Comparison of ENCODE assay signal across 21 mouse cellular contexts in genomic region chr17:71009751-71010150, GRCm38 (mm10). TPM values are rescaled to one million over a fixed set of nuclear protein-coding genes. Genes with fewer than 3 reads are reported as not detected.
DNase-seq lines count a peak whose midpoint lies in the region; ATAC-seq lines count a peak whose summit lies in the region.
"Had no signal": no experiment of that assay in that cellular context is flagged by ENCODE, and none has a peak within 500 bp of the region (broad histone marks: within the 10 kb centered on the region; RNA-seq: fewer than 3 reads in every experiment).

No protein-coding gene starts in this region.

- H3K4me2 ChIP-seq in forebrain, embryonic 11.5 days (ENCODE audit: low read depth, low read length, severe bottlenecking) = no peak overlapping the region
- H3K4me2 ChIP-seq in forebrain, embryonic 15.5 days (replicated peaks) = no peak overlapping the region
- no peak overlapping the region for H3K4me2 ChIP-seq in midbrain, embryonic 11.5 days

- no peaks in the 10 kb centered on the region for H3K27me3 ChIP-seq in forebrain, embryonic 11.5 days (ENCODE audit: control insufficient read depth, insufficient read depth, low read length)
- H3K27me3 ChIP-seq in forebrain, embryonic 15.5 days = no peaks in the 10 kb centered on the region
- no peaks in the 10 kb centered on the region for H3K27me3 ChIP-seq in midbrain, embryonic 11.5 days (ENCODE audit: control insufficient read depth, insufficient read depth, low read length)
- H3K27me3 ChIP-seq in midbrain, embryonic 10.5 days (ENCODE audit: low read depth, poor library complexity, severe bottlenecking) = no peaks in the 10 kb centered on the region
- H3K27me3 ChIP-seq: CH12.LX, Patski had no signal

- no peak overlapping the region for H3K4me3 ChIP-seq in forebrain, embryonic 11.5 days (ENCODE audit: low read depth, low read length)
- H3K4me3 ChIP-seq in forebrain, embryonic 15.5 days = no peak overlapping the region
- H3K4me3 ChIP-seq in midbrain, embryonic 11.5 days (ENCODE audit: low read depth, low read length) = no peak overlapping the region
- H3K4me3 ChIP-seq in midbrain, embryonic 10.5 days = no peak overlapping the region

- no peak overlapping the region for H3K27ac ChIP-seq in forebrain, embryonic 11.5 days (ENCODE audit: low read depth, low read length)
- H3K27ac ChIP-seq in forebrain, embryonic 15.5 days (replicated peaks) = no peak overlapping the region
- no peak overlapping the region for H3K27ac ChIP-seq in midbrain, embryonic 11.5 days (ENCODE audit: low read depth, low read length)
- H3K27ac ChIP-seq in midbrain, embryonic 10.5 days (replicated peaks) = no peak overlapping the region

- no peaks in the 10 kb centered on the region for H3K36me3 ChIP-seq in forebrain, embryonic 11.5 days (ENCODE audit: control insufficient read depth, insufficient read depth, low read length)
- H3K36me3 ChIP-seq in forebrain, embryonic 15.5 days = no peaks in the 10 kb centered on the region
- H3K36me3 ChIP-seq in midbrain, embryonic 11.5 days (ENCODE audit: control insufficient read depth, insufficient read depth, low read length) = no peaks in the 10 kb centered on the region
- H3K36me3 ChIP-seq in midbrain, embryonic 10.5 days = no peaks in the 10 kb centered on the region
- H3K36me3 ChIP-seq: G1E had no signal

- DNase-seq in forebrain, embryonic 11.5 days (ENCODE audit: low spot score) = peak; percentile 33
- DNase-seq in heart, adult 11 months = peak; percentile 72
- DNase-seq in heart, adult 8-10 months (ENCODE audit: low spot score) = no peak
- DNase-seq in midbrain, embryonic 11.5 days (ENCODE audit: low spot score, missing footprints) = peak; percentile 69
- no peak for DNase-seq in midbrain, embryonic 10.5 days (ENCODE audit: low spot score)
- DNase-seq: adrenal gland, adult 2 months; adrenal gland, adult 8-10 months; adrenal gland, postnatal 10 days; adrenal gland, postnatal 14 days; adrenal gland, postnatal 25 days; adrenal gland, postnatal 36 days; B cell, adult 2 months; cerebellum, adult 11 months; cerebellum, adult 11-12 months; cerebellum, adult 18-20 months had no signal

- 68% methylated on average over 1 of the region's 1 CpGs for WGBS in forebrain, embryonic 11.5 days
- 88% methylated on average over 1 of the region's 1 CpGs for WGBS in forebrain, embryonic 15.5 days
- whole genome bisulfite sequencing in midbrain, embryonic 11.5 days = 83% methylated on average over 1 of the region's 1 CpGs
- WGBS in midbrain, embryonic 10.5 days = 82% methylated on average over 1 of the region's 1 CpGs

- H3K9me3 ChIP-seq in forebrain, embryonic 11.5 days (ENCODE audit: control insufficient read depth, low read length) = no peaks in the 10 kb centered on the region
- H3K9me3 ChIP-seq in forebrain, embryonic 15.5 days = no peaks in the 10 kb centered on the region
- no peaks in the 10 kb centered on the region for H3K9me3 ChIP-seq in midbrain, embryonic 11.5 days (ENCODE audit: control insufficient read depth, low read length)
- no peaks in the 10 kb centered on the region for H3K9me3 ChIP-seq in midbrain, embryonic 10.5 days (replicated peaks)
- H3K9me3 ChIP-seq: G1E had no signal

- no peak for ATAC-seq in forebrain, embryonic 11.5 days (replicated peaks; ENCODE audit: low FRiP score)
- no peak for ATAC-seq in forebrain, embryonic 15.5 days (replicated peaks)
- ATAC-seq in midbrain, embryonic 11.5 days (ENCODE audit: low FRiP score) = no peak
- ATAC-seq: activated CD4-positive, CD25-positive, alpha-beta regulatory T cell, adult 4 months; CD4-positive, CD25-positive, alpha-beta regulatory T cell, adult 4 months; Patski had no signal

- H3K9ac ChIP-seq in forebrain, embryonic 11.5 days (ENCODE audit: low read length) = no peak overlapping the region
- no peak overlapping the region for H3K9ac ChIP-seq in forebrain, embryonic 15.5 days (replicated peaks)
- H3K9ac ChIP-seq in midbrain, embryonic 11.5 days (ENCODE audit: low read length) = no peak overlapping the region

- H3K4me1 ChIP-seq in forebrain, embryonic 11.5 days (replicated peaks; ENCODE audit: control insufficient read depth, insufficient read depth, low read length) = no peaks in the 10 kb centered on the region
- no peaks in the 10 kb centered on the region for H3K4me1 ChIP-seq in forebrain, embryonic 15.5 days
- no peaks in the 10 kb centered on the region for H3K4me1 ChIP-seq in midbrain, embryonic 11.5 days (ENCODE audit: control insufficient read depth, insufficient read depth, low read length)
- H3K4me1 ChIP-seq in midbrain, embryonic 10.5 days = peaks cover 3% of the 10 kb centered on the region

RNA-seq across cellular contexts. Expression of gene Myl12a, which starts 7.1 kb away (rescaled TPM):
- polyA plus RNA-seq in forebrain, embryonic 11.5 days (2014; fragmentation: Nextera tagmentation; extraction: Ambion mirVana) = 372 and 395 TPM in 2 replicates
- polyA plus RNA-seq in forebrain, embryonic 15.5 days (2015; fragmentation: Nextera tagmentation; extraction: Ambion mirVana) = 125 and 139 TPM in 2 replicates
- 1,000 to 10,000 TPM in 3 of 4 experiments, 100 to 1,000 TPM in 1; 878 to 1,206 (median 1,167) TPM for total RNA-seq in heart, adult 8-10 months (2022)
- polyA plus RNA-seq in midbrain, embryonic 11.5 days (2014; fragmentation: Nextera tagmentation; extraction: Ambion mirVana) = 375 and 403 TPM in 2 replicates
- 366 and 403 TPM in 2 replicates for polyA plus RNA-seq in midbrain, embryonic 10.5 days (2016; fragmentation: Nextera tagmentation; extraction: Ambion mirVana)

RNA-seq across cellular contexts. Expression of gene Myom1, which starts 7.3 kb away (rescaled TPM):
- polyA plus RNA-seq in forebrain, embryonic 11.5 days (2014; fragmentation: Nextera tagmentation; extraction: Ambion mirVana) = 2.8 and 4.0 TPM in 2 replicates
- 1.3 and 1.7 TPM in 2 replicates for polyA plus RNA-seq in forebrain, embryonic 15.5 days (2015; fragmentation: Nextera tagmentation; extraction: Ambion mirVana)
- total RNA-seq in heart, adult 8-10 months (2022) = 1,000 to 10,000 TPM; 1,005 to 1,153 (median 1,086) TPM
- polyA plus RNA-seq in midbrain, embryonic 11.5 days (2014; fragmentation: Nextera tagmentation; extraction: Ambion mirVana) = 1.3 and 1.4 TPM in 2 replicates
- 1.7 and 2.3 TPM in 2 replicates for polyA plus RNA-seq in midbrain, embryonic 10.5 days (2016; fragmentation: Nextera tagmentation; extraction: Ambion mirVana)

Comparison
In these comparisons a context has a peak if more than half of its experiments do, and no peak if none do; other contexts are left out.
1. DNase-seq: peak in forebrain, embryonic 11.5 days (single experiment), heart, adult 11 months (single experiment) and midbrain, embryonic 11.5 days (single experiment); none in heart, adult 8-10 months (single experiment) and midbrain, embryonic 10.5 days (single experiment).